Mouse (Mus musculus): Measurements from ENCODE around the gene Pou5f1. TPM values are rescaled to one million over a fixed set of nuclear protein-coding genes. Genes with fewer than 3 reads are reported as not detected.
"Not testable (repeated sequence)": the region's sequence is repeated elsewhere in the genome, so short reads cannot be mapped to it uniquely, and the experiment has no call there.

Pou5f1 gene
- polyA plus RNA-seq, 1 experiment from 2014 or later = not detected

DNA sequence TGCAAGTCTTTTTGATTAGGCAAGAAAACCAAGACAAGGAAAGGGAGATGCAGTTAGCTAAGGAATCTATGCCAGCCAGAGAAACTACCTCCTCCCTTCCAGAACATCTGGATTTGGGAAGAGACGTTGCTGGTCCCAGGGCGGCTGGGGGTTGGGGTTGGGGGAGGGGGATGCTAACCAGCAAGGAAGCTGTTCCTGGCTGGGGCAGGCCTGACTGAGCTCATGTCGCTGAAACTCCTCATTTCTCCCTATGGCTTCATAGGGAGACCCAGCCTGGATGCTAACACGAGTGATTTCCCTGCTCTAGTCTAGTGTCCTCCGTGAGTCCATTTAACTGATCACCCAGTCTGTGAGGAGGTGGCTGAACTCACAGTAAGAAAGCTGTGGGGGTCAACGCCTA lies 3.6 kb upstream of the Pou5f1 start:
- H3K9ac ChIP-seq = no peak overlapping the region
- WGBS = 9% methylated on average over 6 of the region's 6 CpGs
- H3K9me3 ChIP-seq (replicated peaks) = no peaks in the 10 kb centered on the region
- no peak overlapping the region for H3K4me3 ChIP-seq (replicated peaks)
- no peak overlapping the region for H3K4me2 ChIP-seq
- 0 out of 2 replicates have a peak, but pooled peaks cover 3% of the 10 kb centered on the region for H3K4me1 ChIP-seq
- ATAC-seq (replicated peaks; ENCODE audit: low FRiP score) = no peak
- no peak overlapping the region for H3K27ac ChIP-seq
- no peaks in the 10 kb centered on the region for H3K36me3 ChIP-seq
- peaks cover 26% of the 10 kb centered on the region for H3K27me3 ChIP-seq

DNA sequence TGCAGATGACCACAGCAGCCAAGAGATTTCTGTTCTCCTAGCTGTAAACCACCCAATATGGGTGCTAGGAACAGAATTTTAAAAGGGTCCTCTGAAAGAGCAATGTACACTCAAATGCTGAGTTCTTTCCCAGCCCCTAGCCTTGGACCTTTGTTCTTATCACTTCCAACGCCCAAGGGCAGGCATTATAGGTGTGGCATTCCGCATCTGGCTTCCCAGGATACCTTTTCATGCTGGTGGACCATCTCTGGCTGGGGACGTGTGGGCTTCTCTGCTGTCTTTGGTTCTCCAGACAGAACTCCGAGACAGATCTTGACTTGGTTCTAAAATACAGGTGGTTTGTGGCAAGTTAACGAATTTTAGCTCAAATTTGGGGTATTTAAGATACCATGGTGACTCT lies 3.1 kb upstream of the Pou5f1 start:
- no peak for ATAC-seq (replicated peaks; ENCODE audit: low FRiP score)
- Histone ChIP-seq H3K36me3 (no peaks in the 10 kb centered on the region), H3K27ac (no peak overlapping the region), H3K4me2 (no peak overlapping the region), H3K4me3 (replicated peaks) (no peak overlapping the region), H3K4me1 (0 out of 2 replicates have a peak, but pooled peaks cover 3% of the 10 kb centered on the region), H3K27me3 (peaks cover 31% of the 10 kb centered on the region), H3K9me3 (replicated peaks) (no peaks in the 10 kb centered on the region), H3K9ac (no peak overlapping the region)
- WGBS = 65% methylated on average over 5 of the region's 5 CpGs

DNA sequence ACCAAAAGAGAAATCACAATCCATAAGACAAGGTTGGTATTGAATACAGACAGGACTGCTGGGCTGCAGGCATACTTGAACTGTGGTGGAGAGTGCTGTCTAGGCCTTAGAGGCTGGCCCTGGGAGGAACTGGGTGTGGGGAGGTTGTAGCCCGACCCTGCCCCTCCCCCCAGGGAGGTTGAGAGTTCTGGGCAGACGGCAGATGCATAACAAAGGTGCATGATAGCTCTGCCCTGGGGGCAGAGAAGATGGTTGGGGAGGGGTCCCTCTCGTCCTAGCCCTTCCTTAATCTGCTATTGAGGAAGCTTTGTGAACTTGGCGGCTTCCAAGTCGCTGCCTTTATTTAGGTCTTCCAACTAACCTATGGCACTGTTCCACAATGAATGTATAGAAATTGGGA lies 2.0 kb upstream of the Pou5f1 start:
- no peaks in the 10 kb centered on the region for H3K9me3 ChIP-seq (replicated peaks)
- ATAC-seq (replicated peaks; ENCODE audit: low FRiP score) = no peak

DNA sequence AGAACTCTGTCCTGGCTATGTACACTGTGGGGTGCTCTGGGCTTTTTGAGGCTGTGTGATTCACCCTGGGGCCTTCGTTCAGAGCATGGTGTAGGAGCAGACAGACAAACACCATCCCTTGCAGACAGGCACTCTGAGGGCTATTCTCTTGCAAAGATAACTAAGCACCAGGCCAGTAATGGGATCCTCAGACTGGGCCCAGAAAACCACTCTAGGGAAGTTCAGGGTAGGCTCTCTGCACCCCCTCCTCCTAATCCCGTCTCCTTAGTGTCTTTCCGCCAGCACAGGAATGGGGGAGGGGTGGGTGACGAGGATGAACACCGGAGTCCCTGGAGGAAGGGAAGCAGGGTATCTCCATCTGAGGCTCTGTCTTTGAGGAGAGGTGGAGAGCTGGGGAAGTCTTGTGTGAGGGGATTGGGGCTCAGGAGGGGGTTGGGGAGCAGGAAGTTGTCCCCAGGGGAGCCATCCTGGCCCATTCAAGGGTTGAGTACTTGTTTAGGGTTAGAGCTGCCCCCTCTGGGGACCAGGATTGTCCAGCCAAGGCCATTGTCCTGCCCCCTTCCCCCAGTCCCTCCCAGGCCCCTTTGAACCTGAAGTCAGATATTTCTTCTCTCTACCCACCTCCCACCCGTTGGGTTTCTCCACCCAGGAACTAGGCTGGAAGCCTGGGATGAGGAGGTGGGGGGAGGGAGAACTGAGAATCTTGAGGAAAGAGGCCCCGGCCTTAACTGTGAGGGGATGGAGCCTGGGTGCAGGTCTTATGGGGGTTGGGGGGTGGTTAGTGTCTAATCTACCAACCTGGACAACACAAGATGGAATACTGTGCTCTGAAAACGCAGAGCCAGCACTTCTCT lies 963 bp upstream of the Pou5f1 start:
- ATAC-seq (replicated peaks; ENCODE audit: low FRiP score) = no peak
- H3K4me3 ChIP-seq (replicated peaks) = no peak overlapping the region
- H3K9me3 ChIP-seq (replicated peaks) = no peaks in the 10 kb centered on the region
- no peak overlapping the region for H3K9ac ChIP-seq
- H3K27me3 ChIP-seq = peaks cover 38% of the 10 kb centered on the region
- no peak overlapping the region for H3K27ac ChIP-seq
- 28% methylated on average over 8 of the region's 8 CpGs for WGBS
- no peak overlapping the region for H3K4me2 ChIP-seq
- no peaks in the 10 kb centered on the region for H3K36me3 ChIP-seq
- 0 out of 2 replicates have a peak, but pooled peaks cover 3% of the 10 kb centered on the region for H3K4me1 ChIP-seq

More for the DNA sequence above, 2.0 kb upstream of the Pou5f1 start:
- H3K36me3 ChIP-seq = no peaks in the 10 kb centered on the region
- 38% methylated on average over 5 of the region's 5 CpGs for WGBS
- H3K4me3 ChIP-seq (replicated peaks) = no peak overlapping the region
- H3K9ac ChIP-seq = no peak overlapping the region
- no peak overlapping the region for H3K27ac ChIP-seq
- 0 out of 2 replicates have a peak, but pooled peaks cover 3% of the 10 kb centered on the region for H3K4me1 ChIP-seq
- H3K27me3 ChIP-seq = peaks cover 35% of the 10 kb centered on the region
- H3K4me2 ChIP-seq = no peak overlapping the region

DNA sequence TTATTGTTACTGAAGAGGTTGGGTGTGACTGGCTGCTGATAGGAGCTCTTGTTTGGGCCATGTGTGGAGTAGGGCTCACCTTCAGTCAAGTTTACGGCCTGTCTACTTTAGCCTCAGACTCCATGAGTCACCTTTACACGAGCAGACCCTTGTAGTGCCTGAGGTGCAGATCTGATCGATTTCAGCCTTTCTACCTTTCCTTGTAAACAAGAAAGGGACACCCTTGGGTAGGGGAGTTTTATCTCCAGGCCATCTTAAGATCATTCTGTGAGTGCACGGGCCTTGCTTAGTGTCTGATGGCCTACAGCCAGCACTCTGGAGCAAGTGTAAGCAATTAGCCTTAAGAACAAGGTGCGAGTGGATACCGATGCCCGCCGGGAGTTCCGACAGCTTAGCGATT lies 1.1 kb downstream of the Pou5f1 start:
- no peak for ATAC-seq (replicated peaks; ENCODE audit: low FRiP score)
- H3K27me3 ChIP-seq = peaks cover 38% of the 10 kb centered on the region
- H3K9ac ChIP-seq = no peak overlapping the region
- no peaks in the 10 kb centered on the region for H3K36me3 ChIP-seq
- no peaks in the 10 kb centered on the region for H3K9me3 ChIP-seq (replicated peaks)
- H3K4me2 ChIP-seq = no peak overlapping the region
- H3K4me1 ChIP-seq = 0 out of 2 replicates have a peak, but pooled peaks cover 3% of the 10 kb centered on the region
- no peak overlapping the region for H3K4me3 ChIP-seq (replicated peaks)
- WGBS = 18% methylated on average over 10 of the region's 10 CpGs
- no peak overlapping the region for H3K27ac ChIP-seq

DNA sequence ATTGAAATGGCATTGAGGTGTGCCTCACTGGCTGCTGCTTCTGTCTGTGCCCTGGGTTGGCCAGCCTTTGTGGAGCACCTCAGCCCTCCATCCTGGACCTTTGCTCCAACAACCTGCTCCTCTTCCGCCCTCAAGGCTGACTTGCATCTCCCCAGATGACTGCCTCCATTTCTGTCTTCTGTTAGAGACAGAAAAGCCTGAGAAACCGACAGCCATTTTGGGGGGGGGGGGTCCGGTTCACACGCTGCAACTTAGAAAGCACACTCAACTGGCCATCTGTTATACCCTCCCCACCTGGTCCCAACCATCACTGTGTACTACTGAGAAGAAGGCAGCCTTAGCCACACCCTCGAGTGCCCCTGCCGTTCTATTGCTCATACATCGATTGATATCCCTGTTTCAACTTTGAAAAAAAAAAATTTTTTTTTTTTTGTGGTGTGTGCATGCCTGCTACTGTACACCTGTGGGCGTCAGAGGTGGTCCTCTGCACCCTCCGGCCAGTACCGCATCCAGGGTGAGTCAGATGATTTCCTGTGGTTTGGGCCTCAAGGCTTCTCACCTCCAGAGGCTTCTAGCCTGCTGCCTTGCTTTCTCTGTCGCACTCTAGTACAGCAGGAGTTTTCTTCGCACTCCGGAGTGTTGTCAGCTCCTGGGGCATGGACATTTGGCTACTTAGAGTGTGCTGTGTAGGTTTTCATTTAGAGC lies 1.9 kb downstream of the Pou5f1 start:
- Histone ChIP-seq H3K27me3 (peaks cover 38% of the 10 kb centered on the region), H3K9ac (no peak overlapping the region), H3K4me3 (replicated peaks) (no peak overlapping the region), H3K36me3 (peaks cover 5% of the 10 kb centered on the region), H3K9me3 (replicated peaks) (no peaks in the 10 kb centered on the region), H3K4me1 (no peaks in the 10 kb centered on the region), H3K4me2 (no peak overlapping the region), H3K27ac (no peak overlapping the region)
- no peak for ATAC-seq (replicated peaks; ENCODE audit: low FRiP score)
- 26% methylated on average over 13 of the region's 13 CpGs for WGBS

DNA sequence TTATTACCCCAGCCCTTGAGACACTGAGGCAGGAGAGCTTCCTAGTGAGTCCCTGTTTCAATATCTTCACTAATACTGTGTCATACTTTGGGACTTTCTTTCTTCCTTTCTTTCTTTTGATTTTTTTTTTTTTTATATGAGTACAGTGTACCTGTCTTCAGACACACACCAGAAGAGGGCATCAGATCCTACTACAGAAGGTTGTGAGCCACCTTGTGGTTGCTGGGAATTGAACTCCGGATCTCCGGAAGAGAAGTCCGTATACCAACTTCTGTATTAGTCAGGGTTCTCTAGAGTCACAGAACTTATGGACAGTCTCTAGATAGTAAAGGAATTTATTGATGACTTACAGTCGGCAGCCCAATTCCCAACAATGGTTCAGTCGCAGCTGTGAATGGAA lies 2.5 kb downstream of the Pou5f1 start:
- 61% methylated on average over 5 of the region's 5 CpGs for WGBS
- not testable (repeated sequence) for H3K4me3 ChIP-seq (replicated peaks); H3K4me2 ChIP-seq; H3K4me1 ChIP-seq; H3K27ac ChIP-seq; H3K9ac ChIP-seq; H3K36me3 ChIP-seq; ATAC-seq (replicated peaks; ENCODE audit: low FRiP score); H3K9me3 ChIP-seq (replicated peaks)
- peaks cover 38% of the 10 kb centered on the region for H3K27me3 ChIP-seq

DNA sequence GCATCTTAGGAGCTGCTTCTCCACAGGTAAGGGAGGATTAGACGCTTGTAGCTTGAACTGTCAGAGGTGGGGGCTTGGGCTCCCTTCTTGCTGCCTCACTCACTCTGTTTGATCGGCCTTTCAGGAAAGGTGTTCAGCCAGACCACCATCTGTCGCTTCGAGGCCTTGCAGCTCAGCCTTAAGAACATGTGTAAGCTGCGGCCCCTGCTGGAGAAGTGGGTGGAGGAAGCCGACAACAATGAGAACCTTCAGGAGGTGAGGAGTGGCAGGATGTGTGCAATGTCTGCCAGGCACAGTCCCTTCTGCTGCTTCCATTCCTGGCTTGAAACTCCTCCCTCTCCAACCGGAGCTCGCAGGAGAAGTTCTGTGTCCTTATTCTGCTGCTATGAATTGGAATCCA lies 3.5 kb downstream of the Pou5f1 start:
- peaks cover 38% of the 10 kb centered on the region for H3K27me3 ChIP-seq
- no peak overlapping the region for H3K27ac ChIP-seq
- no peak overlapping the region for H3K9ac ChIP-seq
- no peak overlapping the region for H3K4me3 ChIP-seq (replicated peaks)
- 29% methylated on average over 8 of the region's 8 CpGs for WGBS
- H3K9me3 ChIP-seq (replicated peaks) = no peaks in the 10 kb centered on the region
- H3K4me2 ChIP-seq = no peak overlapping the region
- H3K36me3 ChIP-seq = peaks cover 12% of the 10 kb centered on the region
- H3K4me1 ChIP-seq = peaks cover 4% of the 10 kb centered on the region
- 0 out of 2 replicates have a peak, but pooled peaks have one; percentile 57 for ATAC-seq (replicated peaks; ENCODE audit: low FRiP score)

DNA sequence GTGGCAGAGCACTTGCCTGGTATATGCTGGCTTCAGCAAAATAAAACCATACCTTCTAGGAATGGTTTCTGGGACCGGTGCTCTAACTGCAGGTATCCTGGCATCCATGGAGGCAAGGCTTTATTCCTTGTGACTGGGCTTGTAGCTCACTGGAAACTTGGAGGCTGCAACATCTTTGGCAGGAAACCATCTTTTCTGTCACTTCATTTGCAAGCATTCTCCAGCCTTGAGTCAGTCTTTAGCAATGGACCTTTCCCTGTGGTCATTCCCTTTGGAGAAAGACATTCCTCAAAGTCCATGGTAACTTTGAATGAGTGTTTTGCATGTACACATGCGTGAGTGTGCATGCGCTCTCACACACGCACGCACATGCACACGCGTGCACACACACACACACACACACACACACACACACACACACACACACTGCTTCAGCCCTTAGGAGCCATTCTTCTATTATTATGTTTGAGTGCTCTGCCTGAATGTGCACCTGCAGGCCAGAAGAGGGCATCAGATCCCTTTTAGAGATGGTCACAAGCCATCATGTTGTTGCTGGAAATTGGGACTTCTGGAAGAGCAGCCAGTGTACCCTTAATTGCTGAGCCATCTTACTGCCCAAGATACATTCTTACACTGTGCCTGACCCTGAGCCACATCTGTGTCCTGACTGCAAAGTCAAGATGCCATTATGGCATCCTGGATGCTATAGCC lies 7.3 kb downstream of the Pou5f1 start:
- WGBS = 97% methylated on average over 7 of the region's 7 CpGs
- peaks cover 4% of the 10 kb centered on the region for H3K27me3 ChIP-seq
- no peak overlapping the region for H3K4me3 ChIP-seq (replicated peaks)
- H3K36me3 ChIP-seq = peaks cover 15% of the 10 kb centered on the region
- no peak overlapping the region for H3K27ac ChIP-seq
- no peak overlapping the region for H3K9ac ChIP-seq
- no peaks in the 10 kb centered on the region for H3K9me3 ChIP-seq (replicated peaks)
- no peak overlapping the region for H3K4me2 ChIP-seq
- H3K4me1 ChIP-seq = peaks cover 30% of the 10 kb centered on the region
- ATAC-seq (replicated peaks; ENCODE audit: low FRiP score) = no peak

DNA sequence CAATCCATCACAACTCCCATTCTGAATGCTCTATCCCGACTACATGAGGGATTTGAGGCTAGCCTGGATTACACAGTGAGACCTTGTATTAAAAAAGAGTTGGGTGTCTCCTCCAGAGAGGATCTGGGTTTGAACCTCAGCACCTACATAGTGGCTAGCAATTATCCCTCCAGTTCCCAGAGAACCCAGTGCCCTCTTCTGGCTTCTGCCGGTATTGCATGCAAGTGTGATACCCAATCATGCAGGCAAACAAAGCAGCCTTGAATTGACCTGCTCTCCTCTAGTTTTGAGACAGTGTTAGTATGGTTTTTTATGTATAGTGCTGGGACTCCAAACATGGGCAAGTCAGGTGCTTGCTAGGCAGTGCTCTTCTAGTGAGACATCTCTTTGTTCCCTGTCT lies 8.1 kb downstream of the Pou5f1 start:
- H3K27me3 ChIP-seq = 0 out of 2 replicates have a peak, but pooled peaks cover 3% of the 10 kb centered on the region
- 20% methylated on average over 2 of the region's 2 CpGs for WGBS
- H3K9ac ChIP-seq = no peak overlapping the region
- H3K9me3 ChIP-seq (replicated peaks) = no peaks in the 10 kb centered on the region
- H3K4me1 ChIP-seq = peaks cover 34% of the 10 kb centered on the region
- H3K4me3 ChIP-seq (replicated peaks) = peak overlapping the region; percentile 68; the same call in 1 of the 2 replicates
- H3K36me3 ChIP-seq = peaks cover 15% of the 10 kb centered on the region
- H3K27ac ChIP-seq = no peak overlapping the region
- peak overlapping the region; percentile 88 for H3K4me2 ChIP-seq
- no peak for ATAC-seq (replicated peaks; ENCODE audit: low FRiP score)

DNA sequence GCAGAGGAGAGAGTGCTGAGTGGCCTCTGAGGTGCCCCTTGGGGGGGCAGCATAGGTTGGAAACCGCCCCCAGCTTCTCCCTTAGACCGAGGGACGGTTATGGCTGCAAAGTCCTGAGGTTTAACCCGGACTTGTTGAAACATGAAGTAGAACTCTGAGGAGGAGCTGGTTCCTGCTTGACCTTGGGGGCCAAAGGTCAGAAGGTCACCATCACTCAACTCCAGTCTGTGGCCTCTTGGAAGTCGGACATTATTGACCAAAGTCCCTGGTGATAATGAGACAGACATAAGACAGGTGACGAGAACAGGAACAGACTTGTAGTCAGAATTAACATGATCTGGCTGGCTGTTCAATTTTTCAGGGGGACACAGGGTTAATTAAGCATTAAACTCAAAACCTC lies 8.9 kb downstream of the Pou5f1 start:
- Histone ChIP-seq H3K36me3 (peaks cover 15% of the 10 kb centered on the region), H3K4me3 (replicated peaks) (peak overlapping the region; percentile 68), H3K4me2 (peak overlapping the region; percentile 88), H3K9ac (peak overlapping the region; percentile 62; the same call in 1 of the 2 replicates), H3K4me1 (peaks cover 34% of the 10 kb centered on the region), H3K27ac (no peak overlapping the region), H3K9me3 (replicated peaks) (no peaks in the 10 kb centered on the region), H3K27me3 (no peaks in the 10 kb centered on the region)
- 40% methylated on average over 6 of the region's 6 CpGs for WGBS
- no peak for ATAC-seq (replicated peaks; ENCODE audit: low FRiP score)
